In the genomic region with DNA sequence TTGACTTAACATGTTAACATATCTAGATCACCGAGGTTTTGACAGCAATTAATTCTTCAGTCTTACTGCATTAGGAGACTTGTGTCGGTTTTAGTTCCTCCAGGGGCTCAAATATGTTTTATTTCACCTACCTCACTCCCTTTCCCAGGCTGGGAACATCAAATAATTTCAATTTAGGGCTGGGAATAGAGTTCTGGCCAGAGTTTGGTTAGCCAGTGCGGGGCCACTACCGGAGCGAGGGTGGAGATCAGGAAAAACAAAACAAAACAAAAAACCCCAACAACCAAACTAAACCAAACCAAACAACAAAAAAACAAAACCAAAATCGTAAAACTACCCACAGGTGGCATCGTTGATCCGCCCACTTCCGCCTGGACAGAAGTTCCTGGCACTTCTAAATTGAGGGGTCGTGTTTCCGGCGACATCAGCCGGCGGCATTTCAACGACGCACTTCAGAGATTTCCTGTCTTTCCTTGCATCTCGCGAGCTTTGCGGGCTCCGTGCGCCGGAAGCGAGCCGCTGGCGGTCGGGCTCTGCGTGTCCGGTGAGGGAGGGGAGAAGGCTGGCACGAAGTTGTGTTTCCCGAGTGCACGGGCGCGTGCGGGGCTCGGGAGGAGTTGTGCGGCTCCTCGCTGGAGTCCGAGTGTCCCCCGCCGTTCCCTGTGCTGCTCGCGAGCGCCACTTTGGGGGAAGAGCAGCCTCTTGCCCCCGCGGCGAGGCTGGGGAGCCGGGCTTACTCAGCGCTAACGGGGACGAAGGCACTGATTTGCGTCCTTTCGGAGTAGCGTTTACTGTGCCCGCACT, we compare ENCODE assay signal across 8 mouse cellular contexts. TPM values are rescaled to one million over a fixed set of nuclear protein-coding genes. Genes with fewer than 3 reads are reported as not detected.
DNase-seq lines count a peak whose midpoint lies in the region; ATAC-seq and TF ChIP-seq lines count a peak whose summit lies in the region.

Gene Ssbp1, plus strand, starts transcription at position 437 of the 804 bp plus-strand sequence.

- no peak for TF ChIP-seq CTCF in kidney, adult 2 months (conservative IDR thresholded peaks at IDR 0.05; ENCODE audit: insufficient read depth, insufficient read length, low read depth, low read length)
- TF ChIP-seq CTCF in spleen, adult 2 months (IDR thresholded peaks at IDR 0.05; ENCODE audit: extremely low read depth, insufficient read depth, insufficient read length, insufficient replicate concordance), result no peak

- peaks cover 28% of the 10 kb centered on the region for H3K36me3 ChIP-seq in embryonic facial prominence, embryonic 13.5 days
- H3K36me3 ChIP-seq in kidney, adult 2 months (ENCODE audit: control insufficient read depth, insufficient read depth, low read length), result peaks cover 9% of the 10 kb centered on the region
- peaks cover 29% of the 10 kb centered on the region for H3K36me3 ChIP-seq in limb, embryonic 12.5 days
- H3K36me3 ChIP-seq in midbrain, embryonic 15.5 days (replicated peaks), result peaks cover 21% of the 10 kb centered on the region
- H3K36me3 ChIP-seq in spleen, adult 2 months (ENCODE audit: control insufficient read depth, insufficient read depth, low read length), result peaks cover 17% of the 10 kb centered on the region

- peak within 1 kb of the TSS; percentile 97 for H3K9ac ChIP-seq in embryonic facial prominence, embryonic 13.5 days
- H3K9ac ChIP-seq in limb, embryonic 12.5 days (replicated peaks), result peak within 1 kb of the TSS; percentile 97
- peak within 1 kb of the TSS; percentile 71 for H3K9ac ChIP-seq in midbrain, embryonic 15.5 days

- H3K4me3 ChIP-seq in embryonic facial prominence, embryonic 13.5 days, result peak within 1 kb of the TSS; percentile 78
- H3K4me3 ChIP-seq in kidney, adult 2 months (ENCODE audit: insufficient read depth, low read depth, low read length), result peak within 1 kb of the TSS; percentile 83
- peak within 1 kb of the TSS; percentile 70 for H3K4me3 ChIP-seq in limb, embryonic 12.5 days (replicated peaks)
- peak within 1 kb of the TSS; percentile 65 for H3K4me3 ChIP-seq in midbrain, embryonic 15.5 days
- H3K4me3 ChIP-seq in spleen, adult 2 months (ENCODE audit: extremely low read depth, insufficient read depth, insufficient read length), result peak within 1 kb of the TSS; percentile 95

- no peaks in the 10 kb centered on the region for H3K27me3 ChIP-seq in embryonic facial prominence, embryonic 13.5 days
- no peaks in the 10 kb centered on the region for H3K27me3 ChIP-seq in kidney, adult 2 months (replicated peaks; ENCODE audit: control insufficient read depth, insufficient read depth, low read length)
- no peaks in the 10 kb centered on the region for H3K27me3 ChIP-seq in limb, embryonic 12.5 days
- H3K27me3 ChIP-seq in midbrain, embryonic 15.5 days (replicated peaks), result no peaks in the 10 kb centered on the region
- no peaks in the 10 kb centered on the region for H3K27me3 ChIP-seq in spleen, adult 2 months (ENCODE audit: control insufficient read depth, insufficient read depth, low read length)

- H3K9me3 ChIP-seq in embryonic facial prominence, embryonic 13.5 days, result no peaks in the 10 kb centered on the region
- H3K9me3 ChIP-seq in limb, embryonic 12.5 days, result no peaks in the 10 kb centered on the region
- H3K9me3 ChIP-seq in midbrain, embryonic 15.5 days, result no peaks in the 10 kb centered on the region

- ATAC-seq in embryonic facial prominence, embryonic 13.5 days (ENCODE audit: insufficient number of reproducible peaks, insufficient read depth, low FRiP score, low TSS enrichment, low read depth), result peak; percentile 94
- ATAC-seq in limb, embryonic 12.5 days (ENCODE audit: insufficient number of reproducible peaks, insufficient read depth, low FRiP score, low TSS enrichment, low read depth), result peak; percentile 97
- peak; percentile 98 for ATAC-seq in midbrain, embryonic 15.5 days (replicated peaks)

- H3K4me1 ChIP-seq in embryonic facial prominence, embryonic 13.5 days, result peaks cover 11% of the 10 kb centered on the region
- peaks cover 3% of the 10 kb centered on the region; the same call in 1 of the 2 replicates for H3K4me1 ChIP-seq in kidney, adult 2 months (ENCODE audit: control insufficient read depth, insufficient read depth, low read length)
- no peaks in the 10 kb centered on the region; the same call in 1 of the 2 replicates for H3K4me1 ChIP-seq in limb, embryonic 12.5 days (replicated peaks)
- H3K4me1 ChIP-seq in midbrain, embryonic 15.5 days, result peaks cover 16% of the 10 kb centered on the region
- H3K4me1 ChIP-seq in spleen, adult 2 months (ENCODE audit: control insufficient read depth, insufficient read depth, insufficient read length), result peaks cover 2% of the 10 kb centered on the region; the same call in 1 of the 2 replicates

- peak; percentile 80 for TF ChIP-seq POLR2A in kidney, adult 2 months (IDR thresholded peaks at IDR 0.05; ENCODE audit: low read depth, low read length)
- peak; percentile 91 for TF ChIP-seq POLR2A in spleen, adult 2 months (IDR thresholded peaks at IDR 0.05; ENCODE audit: low read depth, low read length)

- H3K4me2 ChIP-seq in embryonic facial prominence, embryonic 13.5 days, result peak within 1 kb of the TSS; percentile 67
- H3K4me2 ChIP-seq in limb, embryonic 12.5 days, result peak within 1 kb of the TSS; percentile 70
- peak within 1 kb of the TSS; percentile 69 for H3K4me2 ChIP-seq in midbrain, embryonic 15.5 days

- 1% methylated on average over 54 of the region's 54 CpGs for WGBS in embryonic facial prominence, embryonic 13.5 days
- 1% methylated on average over 54 of the region's 54 CpGs for WGBS in kidney, adult 2 months
- 1% methylated on average over 54 of the region's 54 CpGs for WGBS in limb, embryonic 12.5 days
- WGBS in midbrain, embryonic 15.5 days, result under 1% methylated on average over 54 of the region's 54 CpGs
- 1% methylated on average over 54 of the region's 54 CpGs for WGBS in spleen, adult 2 months

- H3K27ac ChIP-seq in embryonic facial prominence, embryonic 13.5 days, result peak within 1 kb of the TSS; percentile 98
- peak within 1 kb of the TSS; percentile 83 for H3K27ac ChIP-seq in kidney, adult 2 months (ENCODE audit: insufficient read depth, low read depth, low read length)
- peak within 1 kb of the TSS; percentile 98 for H3K27ac ChIP-seq in limb, embryonic 12.5 days
- peak within 1 kb of the TSS; percentile 89 for H3K27ac ChIP-seq in midbrain, embryonic 15.5 days
- peak within 1 kb of the TSS; percentile 97 for H3K27ac ChIP-seq in spleen, adult 2 months (ENCODE audit: insufficient read depth, low read length)

- peak; percentile 87 for DNase-seq in 3134 (ENCODE audit: extremely low read depth, insufficient read length, low spot score)
- DNase-seq in adrenal gland, postnatal 36 days, result peak; percentile 92 to 93
- peak; percentile 94 for DNase-seq in heart, adult 18-20 months
- DNase-seq in kidney, adult 2 months, result peak; percentile 97
- DNase-seq in spleen, adult 2 months (ENCODE audit: low read depth in 1 of 2, low spot score in 2 of 2), result peak; percentile 89 to 94

RNA-seq across cellular contexts. Expression of gene Ssbp1, which starts in this region (rescaled TPM):
- 10 to 100 TPM; 47.4 to 48.1 TPM for total RNA-seq in adrenal gland, postnatal 36 days (2021)
- polyA plus RNA-seq in embryonic facial prominence, embryonic 13.5 days (2015; fragmentation: Nextera tagmentation; extraction: Ambion mirVana), result 185 and 223 TPM in 2 replicates
- total RNA-seq in heart, adult 18-20 months (2021), result 10 to 100 TPM; 31.9 to 32.3 TPM
- 9.6 and 13.5 TPM in 2 replicates for polyA plus RNA-seq in kidney, adult 2 months (2012; rRNA removed)
- 197 and 204 TPM in 2 replicates for polyA plus RNA-seq in limb, embryonic 12.5 days (2016; fragmentation: Nextera tagmentation; extraction: Ambion mirVana)
- 103 and 104 TPM in 2 replicates for polyA plus RNA-seq in midbrain, embryonic 15.5 days (2015; fragmentation: Nextera tagmentation; extraction: Ambion mirVana)
- 7.2 and 8.5 TPM in 2 replicates for polyA plus RNA-seq in spleen, adult 2 months (2012; rRNA removed)

Comparison
In these comparisons a context has a peak if more than half of its experiments do, and no peak if none do; other contexts are left out.
1. Peak in every context shown above with its lines: DNase-seq, ATAC-seq, H3K4me3 ChIP-seq and H3K27ac ChIP-seq.